Mouse (Mus musculus): Measurements from ENCODE around the gene Olfr30.
A peak's percentile ranks its signal among the peaks of the same experiment; 100 is the strongest.
"Not testable (repeated sequence)": the region's sequence is repeated elsewhere in the genome, so short reads cannot be mapped to it uniquely, and the experiment has no call there.

Olfr30 gene

GRCm38 (mm10) chr11:58462170-58462569 is at the start of gene Olfr30:
Olfr30 (minus strand) TSS chr11:58462270.
- no peak for ATAC-seq (ENCODE audit: low TSS enrichment)

- ATAC-seq (ENCODE audit: low TSS enrichment) = not testable (repeated sequence)
Measured at GRCm38 (mm10) chr11:58509058-58509457, 47.0 kb upstream of the Olfr30 start.

- ATAC-seq (ENCODE audit: low TSS enrichment) = not testable (repeated sequence)
Measured at GRCm38 (mm10) chr11:58502472-58502871, 40.4 kb upstream of the Olfr30 start, which contains the start of gene Olfr331. Olfr331 (minus strand) TSS chr11:58502572.

GRCm38 (mm10) chr11:58499290-58499689 is 37.2 kb upstream of the Olfr30 start:
- 0 out of 2 replicates have a peak, but pooled peaks have one; percentile 59 for ATAC-seq (ENCODE audit: low TSS enrichment)

- no peak for ATAC-seq (ENCODE audit: low TSS enrichment)
Measured at GRCm38 (mm10) chr11:58498761-58499160, 36.7 kb upstream of the Olfr30 start.

GRCm38 (mm10) chr11:58492455-58492854 is 30.4 kb upstream of the Olfr30 start, which contains the start of gene Olfr332:
Olfr332 (minus strand) TSS chr11:58492555.
- ATAC-seq (ENCODE audit: low TSS enrichment) = no peak

GRCm38 (mm10) chr11:58453592-58453991 is 8.5 kb downstream of the Olfr30 start:
- no peak for ATAC-seq (ENCODE audit: low TSS enrichment)

GRCm38 (mm10) chr11:58452759-58453158 is 9.3 kb downstream of the Olfr30 start, which contains the start of gene Lypd9:
Lypd9 (minus strand) TSS chr11:58452923.
- no peak for ATAC-seq (ENCODE audit: low TSS enrichment)

- ATAC-seq (ENCODE audit: low TSS enrichment) = no peak
Measured at GRCm38 (mm10) chr11:58437866-58438265, 24.2 kb downstream of the Olfr30 start.

GRCm38 (mm10) chr11:58432259-58432658 is 29.8 kb downstream of the Olfr30 start, which contains the start of gene Gm12253:
Gm12253 (plus strand) TSS chr11:58432559.
- ATAC-seq (ENCODE audit: low TSS enrichment) = no peak

- no peak for ATAC-seq (ENCODE audit: low TSS enrichment)
Measured at GRCm38 (mm10) chr11:58420815-58421214, 41.3 kb downstream of the Olfr30 start, which contains the start of gene 1810065E05Rik. 1810065E05Rik (plus strand) TSS chr11:58421111.

GRCm38 (mm10) chr11:58418336-58418735 is 43.7 kb downstream of the Olfr30 start:
- no peak for ATAC-seq (ENCODE audit: low TSS enrichment)

GRCm38 (mm10) chr11:58408066-58408465 is 54.0 kb downstream of the Olfr30 start:
- ATAC-seq (ENCODE audit: low TSS enrichment) = no peak

Measured in frontal cortex, adult (tissue).